Mouse (Mus musculus) cortical plate, adult 2 months (tissue): ENCODE results near the gene Gm42421.

ENCODE experiments used
- CTCF ChIP-seq: fragments of 200-500 bp; IDR thresholded peaks from 2 replicates; pipeline ENCODE4 v1.5.1; 2011; ENCODE audit warnings: mild to moderate bottlenecking, control low read depth, low read length; ENCODE audit not compliant: insufficient read depth; ENCODE audit errors: extremely low read depth
- POLR2A ChIP-seq: fragments of 200-500 bp; IDR thresholded peaks from 2 replicates; pipeline ENCODE4 v1.6.1; 2011; ENCODE audit warnings: mild to moderate bottlenecking, low read length, control low read depth; ENCODE audit not compliant: insufficient read depth; ENCODE audit errors: extremely low read depth

GRCm38 (mm10) chr5:143890741-143891140, 37.2 kb upstream of the Gm42421 start:
- TF ChIP-seq CTCF (no peak), POLR2A (no peak)
